Comparison of ENCODE assay signal across 9 mouse cellular contexts in the genomic region with DNA sequence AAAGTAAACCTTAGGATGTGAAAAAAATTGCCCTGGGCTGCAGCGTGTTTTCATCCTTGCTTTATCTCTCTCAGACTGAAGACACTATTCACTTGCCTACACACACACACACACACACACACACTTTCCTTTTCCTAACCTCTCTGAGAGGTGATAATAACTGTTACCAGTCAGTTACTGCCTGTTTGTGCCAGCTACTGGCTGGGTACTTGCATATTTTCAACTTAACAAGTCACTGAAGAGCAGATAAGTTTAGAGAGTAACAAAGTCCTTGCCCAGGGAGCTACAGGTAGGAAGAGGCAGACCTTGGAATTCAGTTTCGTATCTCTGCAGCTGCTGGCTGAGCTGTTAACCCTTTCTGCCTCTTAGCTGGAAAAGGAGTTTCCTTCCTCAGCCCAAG. TPM values are rescaled to one million over a fixed set of nuclear protein-coding genes. Genes with fewer than 3 reads are reported as not detected.
DNase-seq lines count a peak whose midpoint lies in the region; ATAC-seq and TF ChIP-seq lines count a peak whose summit lies in the region.
"Had no signal": no experiment of that assay in that cellular context is flagged by ENCODE, and none has a peak within 500 bp of the region (broad histone marks: within the 10 kb centered on the region; RNA-seq: fewer than 3 reads in every experiment).

No protein-coding gene starts in this region.

- H3K4me1 ChIP-seq in brown adipose tissue, adult 24 weeks (ENCODE audit: control insufficient read depth, insufficient read depth, insufficient read length, low read length) = peaks cover 6% of the 10 kb centered on the region
- H3K4me1 ChIP-seq in heart, embryonic 16.5 days (ENCODE audit: control insufficient read depth, insufficient read depth, low read length) = peaks cover 48% of the 10 kb centered on the region
- H3K4me1 ChIP-seq in midbrain, postnatal 0 days (ENCODE audit: insufficient read depth, low read length) = 0 out of 2 replicates have a peak, but pooled peaks cover 3% of the 10 kb centered on the region

- peak overlapping the region; percentile 35 for H3K27ac ChIP-seq in brown adipose tissue, adult 24 weeks (replicated peaks; ENCODE audit: low read depth, low read length)
- peak overlapping the region; percentile 89 for H3K27ac ChIP-seq in heart, embryonic 16.5 days (ENCODE audit: low read length)
- no peak overlapping the region for H3K27ac ChIP-seq in midbrain, postnatal 0 days (ENCODE audit: low read depth, low read length)

- no peaks in the 10 kb centered on the region for H3K36me3 ChIP-seq in heart, embryonic 16.5 days (ENCODE audit: control insufficient read depth, insufficient read depth)
- H3K36me3 ChIP-seq in midbrain, postnatal 0 days (ENCODE audit: insufficient read depth, low read length) = no peaks in the 10 kb centered on the region

- peak; percentile 16 to 24 for DNase-seq in kidney, postnatal 36 days
- DNase-seq in kidney, adult 18-20 months = no peak
- DNase-seq in midbrain, postnatal 0 days (ENCODE audit: low spot score) = no peak
- no peak for DNase-seq in left cerebral cortex, postnatal 36 days (ENCODE audit: low spot score in 2 of 2)
- no peak for DNase-seq in gastrocnemius, adult 18-20 months (ENCODE audit: low spot score)
- DNase-seq: thymus, postnatal 4 days had no signal

- H3K4me2 ChIP-seq in heart, embryonic 16.5 days (ENCODE audit: low read depth, low read length) = peak overlapping the region; percentile 83
- H3K4me2 ChIP-seq in midbrain, postnatal 0 days (ENCODE audit: low read depth, low read length, poor library complexity, severe bottlenecking) = peak overlapping the region; percentile 4; the same call in 1 of the 2 replicates

- H3K4me3 ChIP-seq in brown adipose tissue, adult 24 weeks (ENCODE audit: insufficient read depth, low read depth, low read length) = peak overlapping the region; percentile 43
- peak overlapping the region; percentile 37 for H3K4me3 ChIP-seq in heart, embryonic 16.5 days (ENCODE audit: low read length)
- no peak overlapping the region for H3K4me3 ChIP-seq in midbrain, postnatal 0 days (ENCODE audit: low read depth, low read length)

- H3K9me3 ChIP-seq in heart, embryonic 16.5 days (replicated peaks; ENCODE audit: control insufficient read depth, low read length) = no peaks in the 10 kb centered on the region
- no peaks in the 10 kb centered on the region for H3K9me3 ChIP-seq in midbrain, postnatal 0 days (ENCODE audit: low read length)

- no peak for TF ChIP-seq CTCF in midbrain, postnatal 0 days (IDR thresholded peaks at IDR 0.05)

- ATAC-seq in heart, embryonic 16.5 days (replicated peaks; ENCODE audit: extremely low read depth, insufficient read depth, low FRiP score) = no peak
- ATAC-seq in midbrain, postnatal 0 days (ENCODE audit: low FRiP score) = no peak
- ATAC-seq: Patski had no signal

- H3K9ac ChIP-seq in heart, embryonic 16.5 days (ENCODE audit: low read length) = peak overlapping the region; percentile 99
- no peak overlapping the region for H3K9ac ChIP-seq in midbrain, postnatal 0 days (replicated peaks; ENCODE audit: low read length, poor library complexity, severe bottlenecking)

- intact Hi-C loops in left cerebral cortex, postnatal 36 days (cut with DNase I) = loop anchor here (5.0 kb wide), 1 partner anchor 135 kb away; no protein-coding TSS in a partner anchor

- WGBS in heart, embryonic 16.5 days = 15% methylated on average over 2 of the region's 2 CpGs
- 35% methylated on average over 2 of the region's 2 CpGs for WGBS in midbrain, postnatal 0 days

- no peaks in the 10 kb centered on the region for H3K27me3 ChIP-seq in heart, embryonic 16.5 days (ENCODE audit: control insufficient read depth, insufficient read depth, low read length)
- H3K27me3 ChIP-seq in midbrain, postnatal 0 days (ENCODE audit: insufficient read depth, low read length) = no peaks in the 10 kb centered on the region
- H3K27me3 ChIP-seq: Patski had no signal

RNA-seq across cellular contexts. Expression of a gene that starts 2.7 kb away (rescaled TPM):
- polyA plus RNA-seq in brown adipose tissue, adult 24 weeks (2012; ENCODE audit: insufficient read depth, insufficient read length, missing spikeins) = 265 and 375 TPM in 2 replicates
- 77.0 and 80.2 TPM in 2 replicates for polyA plus RNA-seq in heart, embryonic 16.5 days (2015; fragmentation: Nextera tagmentation; extraction: Ambion mirVana)
- total RNA-seq in midbrain, postnatal 0 days (2014; rRNA removed) = 220 and 223 TPM in 2 replicates
- polyA plus RNA-seq in midbrain, postnatal 0 days (2015; fragmentation: Nextera tagmentation; extraction: Ambion mirVana) = 125 and 130 TPM in 2 replicates
- total RNA-seq in left cerebral cortex, postnatal 36 days (2021) = 100 to 1,000 TPM; 215 to 239 TPM
- 10 to 100 TPM in 1 of 2 experiments, 1 to 10 TPM in 1; 9.5 to 16.2 TPM for total RNA-seq in gastrocnemius, adult 18-20 months (2021)

Comparison
In these comparisons a context has a peak if more than half of its experiments do, and no peak if none do; other contexts are left out.
1. DNase-seq: peak in kidney, postnatal 36 days (2 of 2); none in kidney, adult 18-20 months (single experiment), midbrain, postnatal 0 days (single experiment), left cerebral cortex, postnatal 36 days (0 of 2) and gastrocnemius, adult 18-20 months (single experiment).
2. RNA of a gene that starts 2.7 kb away (total RNA-seq): 215 to 239 TPM in left cerebral cortex, postnatal 36 days and 220 to 223 TPM in midbrain, postnatal 0 days; 9.5 to 16.2 TPM in gastrocnemius, adult 18-20 months; every median in the first group is over 10 times any median in the second.